Mouse (Mus musculus) embryonic fibroblast, embryonic 13.5 days (primary cell): ENCODE measurements around the gene Plscr1.

Experiments used
- CTCF ChIP-seq: IDR thresholded peaks from 2 replicates; pipeline ENCODE4 v1.5.1; 2011; ENCODE audit warnings: mild to moderate bottlenecking, control low read depth, low read length, moderate library complexity, borderline replicate concordance; ENCODE audit not compliant: insufficient read depth
- POLR2A ChIP-seq: IDR thresholded peaks from 2 replicates; pipeline ENCODE4 v1.6.1; 2011; ENCODE audit warnings: low read depth, mild to moderate bottlenecking, control low read depth, low read length, moderate library complexity

- no peak for TF ChIP-seq CTCF
- TF ChIP-seq POLR2A: no peak
Observed at GRCm38 (mm10) chr9:92280048-92280447, 30.5 kb downstream of the Plscr1 start.
